Mouse (Mus musculus) embryonic facial prominence, embryonic 10.5 days (tissue): ENCODE results near the gene Pcbp2. TPM values are rescaled to one million over a fixed set of nuclear protein-coding genes. Genes with fewer than 3 reads are reported as not detected.

Experiments used
- DNase-seq: peaks from one replicate; pipeline ENCODE4 v3.0.0-alpha.2; 2017; ENCODE audit warnings: low spot score
- H3K27ac ChIP-seq: fragments of 300-500 bp; sonication (generic); replicated peaks from 2 replicates; pipeline ENCODE4 v1.5.1; 2016; ENCODE audit warnings: mild to moderate bottlenecking
- H3K27me3 ChIP-seq: fragments of 300-500 bp; sonication (generic); replicated peaks from 2 replicates; pipeline ENCODE4 v1.6.1; 2016; ENCODE audit warnings: low read depth, mild to moderate bottlenecking; ENCODE audit not compliant: poor library complexity, severe bottlenecking
- H3K36me3 ChIP-seq: fragments of 300-500 bp; sonication (generic); replicated peaks from 2 replicates; pipeline ENCODE4 v1.6.1; 2016; ENCODE audit warnings: mild to moderate bottlenecking, moderate library complexity
- H3K4me1 ChIP-seq: fragments of 300-500 bp; sonication (generic); 2 replicates; pipeline ENCODE4 v1.6.1; 2016
- H3K4me3 ChIP-seq: fragments of 300-500 bp; sonication (generic); 2 replicates; pipeline ENCODE4 v1.5.1; 2016; ENCODE audit warnings: mild to moderate bottlenecking, moderate library complexity
- H3K9me3 ChIP-seq: fragments of 300-500 bp; sonication (generic); 2 replicates; pipeline ENCODE4 v1.6.1; 2016; ENCODE audit warnings: mild to moderate bottlenecking
- WGBS: fragments of 180-500 bp; shearing (Covaris S2); methylation state at CpG from one replicate; pipeline ENCODE4 v1.1.7; 2016; 5-methylcytosine and 5-hydroxymethylcytosine counted together
- polyA plus RNA-seq: library from polyadenylated mRNA; unstranded; fragments of >200 nt; fragmentation: Nextera tagmentation; extraction: Ambion mirVana; gene quantifications from 2 replicates; pipeline ENCODE4 v1.2.1, GENCODE M21; 2016

Gene Pcbp2
- polyA plus RNA-seq, 1 experiment from 2014 or later, result 217 TPM

DNA sequence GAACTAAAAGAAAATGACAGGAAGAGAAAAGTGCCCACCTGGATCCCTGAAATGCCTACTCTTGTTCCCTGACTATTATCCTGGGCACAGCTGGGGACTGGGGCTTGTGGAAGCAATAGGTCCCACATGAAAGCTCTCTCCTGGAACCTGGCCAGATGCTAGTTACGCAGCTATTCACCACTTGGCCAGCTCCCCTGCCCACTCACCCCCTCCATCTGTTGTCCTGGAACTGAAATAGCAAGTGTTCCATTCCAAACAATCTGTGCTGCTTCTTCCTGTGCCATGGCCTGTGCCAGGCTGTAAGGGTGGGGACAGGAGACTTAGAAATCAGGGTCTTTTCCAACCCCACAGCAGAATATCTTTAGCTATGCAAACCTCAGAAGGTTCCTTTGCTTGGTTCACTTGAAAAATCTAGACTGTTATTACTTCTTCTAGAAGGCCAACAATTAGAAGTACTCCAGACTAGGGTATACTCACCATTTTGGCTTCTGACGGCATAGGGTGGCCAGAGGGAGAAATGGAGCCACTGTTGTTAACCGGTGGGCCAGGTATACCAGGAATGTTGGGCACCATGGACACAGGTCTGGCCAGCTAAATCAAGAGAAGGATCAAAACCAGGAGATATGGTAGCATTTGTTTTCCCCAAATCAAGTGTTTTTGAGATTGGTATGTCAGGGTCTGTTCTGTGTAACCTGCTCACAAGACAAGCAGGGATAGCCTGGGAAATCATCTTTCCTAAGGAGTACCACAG is 76.5 kb downstream of the Pcbp2 start:
- WGBS, result 92% methylated on average over 3 of the region's 3 CpGs

DNA sequence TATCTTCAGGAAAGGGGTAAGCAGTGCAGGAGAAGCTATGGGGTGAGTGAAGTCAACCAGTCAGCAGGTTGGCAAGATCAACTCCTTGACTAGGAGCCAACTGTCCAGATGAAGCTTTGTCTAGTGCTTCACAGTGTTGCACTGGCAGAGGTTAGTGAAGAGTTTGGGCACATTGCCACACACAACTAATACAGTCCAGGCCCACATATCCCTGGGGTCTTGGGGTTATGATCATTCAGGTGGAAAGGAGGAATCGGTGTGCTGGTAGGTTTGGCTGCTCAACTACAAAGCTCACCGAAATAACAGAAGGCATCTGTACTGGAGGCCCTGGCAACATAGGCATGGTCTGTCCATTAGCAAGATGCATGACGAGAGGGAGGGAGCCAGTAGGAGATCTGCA is 77.1 kb downstream of the Pcbp2 start:
- 94% methylated on average over 3 of the region's 3 CpGs for WGBS
- H3K9me3 ChIP-seq, result no peaks in the 10 kb centered on the region
- H3K4me1 ChIP-seq, result no peaks in the 10 kb centered on the region
- H3K27me3 ChIP-seq, result no peaks in the 10 kb centered on the region
- DNase-seq, result no peak
- no peak overlapping the region for H3K4me3 ChIP-seq
- no peak overlapping the region for H3K27ac ChIP-seq
- H3K36me3 ChIP-seq, result peaks cover 77% of the 10 kb centered on the region

More for the DNA sequence above, 76.5 kb downstream of the Pcbp2 start:
- no peaks in the 10 kb centered on the region for H3K4me1 ChIP-seq
- H3K27me3 ChIP-seq, result no peaks in the 10 kb centered on the region
- H3K36me3 ChIP-seq, result peaks cover 77% of the 10 kb centered on the region
- H3K27ac ChIP-seq, result no peak overlapping the region
- no peak overlapping the region for H3K4me3 ChIP-seq
- DNase-seq, result no peak
- no peaks in the 10 kb centered on the region for H3K9me3 ChIP-seq

Other genes with a start within 250 kb of the Pcbp2 start
- 1.1 and 1.6 TPM in 2 replicates for gene Itgb7, start 238.6 kb upstream of the Pcbp2 start, polyA plus RNA-seq
- gene Rarg, start 213.0 kb upstream of the Pcbp2 start, polyA plus RNA-seq, result 77.8 and 90.2 TPM in 2 replicates
- gene Gm9918, start 200.0 kb upstream of the Pcbp2 start, polyA plus RNA-seq, result 0.75 and 1.3 TPM in 2 replicates
- 63.2 and 66.4 TPM in 2 replicates for gene Mfsd5, start 191.1 kb upstream of the Pcbp2 start, polyA plus RNA-seq
- 55.4 and 57.6 TPM in 2 replicates for gene Espl1, start 174.3 kb upstream of the Pcbp2 start, polyA plus RNA-seq
- 353 and 356 TPM in 2 replicates for gene Pfdn5, start 144.4 kb upstream of the Pcbp2 start, polyA plus RNA-seq
- gene Myg1, start 138.8 kb upstream of the Pcbp2 start, polyA plus RNA-seq, result 123 and 126 TPM in 2 replicates
- gene Aaas, start 119.8 kb upstream of the Pcbp2 start, polyA plus RNA-seq, result 135 and 137 TPM in 2 replicates
- 1.4 and 1.7 TPM in 2 replicates for gene Sp7, start 103.4 kb upstream of the Pcbp2 start, polyA plus RNA-seq
- gene Sp1, start 64.4 kb upstream of the Pcbp2 start, polyA plus RNA-seq, result 9.9 and 10.6 TPM in 2 replicates
- gene Amhr2, start 25.2 kb upstream of the Pcbp2 start, polyA plus RNA-seq, result 0.09 and 0.20 TPM in 2 replicates
- 73.1 and 77.4 TPM in 2 replicates for gene Prr13, start 11.5 kb upstream of the Pcbp2 start, polyA plus RNA-seq
- gene Gm10337, start 33.2 kb downstream of the Pcbp2 start, polyA plus RNA-seq, result 7.6 TPM in 1 of 2 replicates, not detected in the other
- 29.1 and 32.3 TPM in 2 replicates for gene Map3k12, start 46.5 kb downstream of the Pcbp2 start, polyA plus RNA-seq
- 140 and 143 TPM in 2 replicates for gene Tarbp2, start 47.7 kb downstream of the Pcbp2 start, polyA plus RNA-seq
- 1.8 and 2.8 TPM in 2 replicates for gene Npff, start 54.4 kb downstream of the Pcbp2 start, polyA plus RNA-seq
- not detected in 2 replicates for gene Gm28047, start 154.5 kb downstream of the Pcbp2 start, polyA plus RNA-seq
- gene Atf7, start 154.9 kb downstream of the Pcbp2 start, polyA plus RNA-seq, result 22.2 and 25.1 TPM in 2 replicates
- 52.8 and 56.9 TPM in 2 replicates for gene Atp5g2, start 201.8 kb downstream of the Pcbp2 start, polyA plus RNA-seq